Mouse (Mus musculus): ENCODE results near the gene Dnm3. TPM values are rescaled to one million over a fixed set of nuclear protein-coding genes. Genes with fewer than 3 reads are reported as not detected.

Gene Dnm3
- polyA plus RNA-seq, 1 experiment from 2014 or later = 11.3 TPM

GRCm38 (mm10) chr1:162219781-162220180, 258.1 kb downstream of the Dnm3 start:
- WGBS = 41% methylated on average over 1 of the region's 1 CpGs
- peak overlapping the region; percentile 100 for H3K27ac ChIP-seq (replicated peaks; ENCODE audit: low read depth, low read length)
- no peaks in the 10 kb centered on the region for H3K36me3 ChIP-seq (replicated peaks; ENCODE audit: control insufficient read depth, insufficient read depth, low read depth, low read length)
- no peaks in the 10 kb centered on the region for H3K9me3 ChIP-seq (replicated peaks; ENCODE audit: control insufficient read depth, low read length)
- DNase-seq (ENCODE audit: low spot score) (peak; percentile 52), ATAC-seq (replicated peaks; ENCODE audit: insufficient number of reproducible peaks, low FRiP score, low TSS enrichment, low read depth) (no peak)
- H3K4me2 ChIP-seq (ENCODE audit: low read depth, low read length) = peak overlapping the region; percentile 23; the same call in 1 of the 2 replicates
- peak overlapping the region; percentile 73 for H3K4me3 ChIP-seq (ENCODE audit: low read depth, low read length)
- H3K4me1 ChIP-seq (ENCODE audit: control insufficient read depth, insufficient read depth, low read length) = peaks cover 3% of the 10 kb centered on the region; the same call in 1 of the 2 replicates
- no peaks in the 10 kb centered on the region for H3K27me3 ChIP-seq (ENCODE audit: control insufficient read depth, insufficient read depth, low read length)
- peak overlapping the region; percentile 54 for H3K9ac ChIP-seq (replicated peaks; ENCODE audit: low read length)

GRCm38 (mm10) chr1:162218530-162219180, 259.2 kb downstream of the Dnm3 start:
- ATAC-seq (replicated peaks; ENCODE audit: insufficient number of reproducible peaks, low FRiP score, low TSS enrichment, low read depth) (no peak), DNase-seq (ENCODE audit: low spot score) (peak; percentile 66)
- Histone ChIP-seq H3K9me3 (replicated peaks; ENCODE audit: control insufficient read depth, low read length) (no peaks in the 10 kb centered on the region), H3K36me3 (replicated peaks; ENCODE audit: control insufficient read depth, insufficient read depth, low read depth, low read length) (no peaks in the 10 kb centered on the region), H3K9ac (replicated peaks; ENCODE audit: low read length) (peak overlapping the region; percentile 97), H3K4me1 (ENCODE audit: control insufficient read depth, insufficient read depth, low read length) (peaks cover 3% of the 10 kb centered on the region; the same call in 1 of the 2 replicates), H3K4me3 (ENCODE audit: low read depth, low read length) (peak overlapping the region; percentile 73), H3K27ac (replicated peaks; ENCODE audit: low read depth, low read length) (peak overlapping the region; percentile 100), H3K4me2 (ENCODE audit: low read depth, low read length) (no peak overlapping the region), H3K27me3 (ENCODE audit: control insufficient read depth, insufficient read depth, low read length) (no peaks in the 10 kb centered on the region)
- 20% methylated on average over 8 of the region's 8 CpGs for WGBS

- H3K9me3 ChIP-seq (replicated peaks; ENCODE audit: control insufficient read depth, low read length) = no peaks in the 10 kb centered on the region
- H3K4me2 ChIP-seq (ENCODE audit: low read depth, low read length) = peak overlapping the region; percentile 16
- H3K9ac ChIP-seq (replicated peaks; ENCODE audit: low read length) = peak overlapping the region; percentile 97
- no peaks in the 10 kb centered on the region for H3K27me3 ChIP-seq (ENCODE audit: control insufficient read depth, insufficient read depth, low read length)
- no peaks in the 10 kb centered on the region for H3K36me3 ChIP-seq (replicated peaks; ENCODE audit: control insufficient read depth, insufficient read depth, low read depth, low read length)
- peak; percentile 98 for ATAC-seq (replicated peaks; ENCODE audit: insufficient number of reproducible peaks, low FRiP score, low TSS enrichment, low read depth)
- peak overlapping the region; percentile 100 for H3K27ac ChIP-seq (replicated peaks; ENCODE audit: low read depth, low read length)
- 25% methylated on average over 15 of the region's 15 CpGs for WGBS
- H3K4me3 ChIP-seq (ENCODE audit: low read depth, low read length) = peak overlapping the region; percentile 73
- peak; percentile 98 for DNase-seq (ENCODE audit: low spot score)
- H3K4me1 ChIP-seq (ENCODE audit: control insufficient read depth, insufficient read depth, low read length) = peaks cover 3% of the 10 kb centered on the region; the same call in 1 of the 2 replicates
These were observed 260.4 kb downstream of the Dnm3 start for GRCm38 (mm10) chr1:162217340-162217974.

GRCm38 (mm10) chr1:162216656-162217055, 261.2 kb downstream of the Dnm3 start:
- no peaks in the 10 kb centered on the region for H3K27me3 ChIP-seq (ENCODE audit: control insufficient read depth, insufficient read depth, low read length)
- no peak overlapping the region for H3K4me3 ChIP-seq (ENCODE audit: low read depth, low read length)
- DNase-seq (ENCODE audit: low spot score) = peak; percentile 93
- WGBS = 7% methylated on average over 4 of the region's 4 CpGs
- H3K27ac ChIP-seq (replicated peaks; ENCODE audit: low read depth, low read length) = peak overlapping the region; percentile 100
- H3K36me3 ChIP-seq (replicated peaks; ENCODE audit: control insufficient read depth, insufficient read depth, low read depth, low read length) = no peaks in the 10 kb centered on the region
- 0 out of 2 replicates have a peak overlapping the region, but pooled peaks have one; percentile 23 for H3K4me2 ChIP-seq (ENCODE audit: low read depth, low read length)
- H3K4me1 ChIP-seq (ENCODE audit: control insufficient read depth, insufficient read depth, low read length) = peaks cover 3% of the 10 kb centered on the region; the same call in 1 of the 2 replicates
- peak; percentile 63 for ATAC-seq (replicated peaks; ENCODE audit: insufficient number of reproducible peaks, low FRiP score, low TSS enrichment, low read depth)
- H3K9me3 ChIP-seq (replicated peaks; ENCODE audit: control insufficient read depth, low read length) = no peaks in the 10 kb centered on the region
- H3K9ac ChIP-seq (replicated peaks; ENCODE audit: low read length) = peak overlapping the region; percentile 45

- Histone ChIP-seq H3K4me1 (ENCODE audit: control insufficient read depth, insufficient read depth, low read length) (peaks cover 3% of the 10 kb centered on the region; the same call in 1 of the 2 replicates), H3K9ac (replicated peaks; ENCODE audit: low read length) (peak overlapping the region; percentile 27; the same call in 1 of the 2 replicates), H3K27me3 (ENCODE audit: control insufficient read depth, insufficient read depth, low read length) (no peaks in the 10 kb centered on the region), H3K4me2 (ENCODE audit: low read depth, low read length) (no peak overlapping the region), H3K36me3 (replicated peaks; ENCODE audit: control insufficient read depth, insufficient read depth, low read depth, low read length) (no peaks in the 10 kb centered on the region), H3K9me3 (replicated peaks; ENCODE audit: control insufficient read depth, low read length) (no peaks in the 10 kb centered on the region), H3K27ac (replicated peaks; ENCODE audit: low read depth, low read length) (peak overlapping the region; percentile 100), H3K4me3 (ENCODE audit: low read depth, low read length) (no peak overlapping the region)
- ATAC-seq (replicated peaks; ENCODE audit: insufficient number of reproducible peaks, low FRiP score, low TSS enrichment, low read depth) = no peak
- peak; percentile 40 for DNase-seq (ENCODE audit: low spot score)
- WGBS = 19% methylated on average over 5 of the region's 5 CpGs
These were observed 262.1 kb downstream of the Dnm3 start for GRCm38 (mm10) chr1:162215743-162216142.

- H3K4me3 ChIP-seq (ENCODE audit: low read depth, low read length) = no peak overlapping the region
- ATAC-seq (replicated peaks; ENCODE audit: insufficient number of reproducible peaks, low FRiP score, low TSS enrichment, low read depth) (no peak), DNase-seq (ENCODE audit: low spot score) (peak; percentile 64)
- no peaks in the 10 kb centered on the region for H3K36me3 ChIP-seq (replicated peaks; ENCODE audit: control insufficient read depth, insufficient read depth, low read depth, low read length)
- H3K9me3 ChIP-seq (replicated peaks; ENCODE audit: control insufficient read depth, low read length) = no peaks in the 10 kb centered on the region
- H3K9ac ChIP-seq (replicated peaks; ENCODE audit: low read length) = no peak overlapping the region
- peaks cover 3% of the 10 kb centered on the region; the same call in 1 of the 2 replicates for H3K4me1 ChIP-seq (ENCODE audit: control insufficient read depth, insufficient read depth, low read length)
- H3K4me2 ChIP-seq (ENCODE audit: low read depth, low read length) = no peak overlapping the region
- no peaks in the 10 kb centered on the region for H3K27me3 ChIP-seq (ENCODE audit: control insufficient read depth, insufficient read depth, low read length)
- H3K27ac ChIP-seq (replicated peaks; ENCODE audit: low read depth, low read length) = no peak overlapping the region
- 51% methylated on average over 8 of the region's 8 CpGs for WGBS
These were observed 264.8 kb downstream of the Dnm3 start for GRCm38 (mm10) chr1:162213066-162213465.

GRCm38 (mm10) chr1:162210529-162210928, 267.3 kb downstream of the Dnm3 start:
- Histone ChIP-seq H3K27me3 (ENCODE audit: control insufficient read depth, insufficient read depth, low read length) (no peaks in the 10 kb centered on the region), H3K36me3 (replicated peaks; ENCODE audit: control insufficient read depth, insufficient read depth, low read depth, low read length) (no peaks in the 10 kb centered on the region), H3K27ac (replicated peaks; ENCODE audit: low read depth, low read length) (0 out of 2 replicates have a peak overlapping the region, but pooled peaks have one; percentile 4), H3K4me3 (ENCODE audit: low read depth, low read length) (no peak overlapping the region), H3K4me1 (ENCODE audit: control insufficient read depth, insufficient read depth, low read length) (no peaks in the 10 kb centered on the region), H3K9ac (replicated peaks; ENCODE audit: low read length) (no peak overlapping the region), H3K9me3 (replicated peaks; ENCODE audit: control insufficient read depth, low read length) (no peaks in the 10 kb centered on the region), H3K4me2 (ENCODE audit: low read depth, low read length) (no peak overlapping the region)
- 68% methylated on average over 2 of the region's 2 CpGs for WGBS
- ATAC-seq (replicated peaks; ENCODE audit: insufficient number of reproducible peaks, low FRiP score, low TSS enrichment, low read depth) (no peak), DNase-seq (ENCODE audit: low spot score) (no peak)
